Mouse (Mus musculus): ENCODE data around the gene Gm45234. TPM values are rescaled to one million over a fixed set of nuclear protein-coding genes. Genes with fewer than 3 reads are reported as not detected.
A peak's percentile ranks its signal among the peaks of the same experiment; 100 is the strongest.

Gene Gm45234
- polyA plus RNA-seq, 1 experiment from 2014 or later, result not detected

- H3K9me3 ChIP-seq (ENCODE audit: low read length), result no peaks in the 10 kb centered on the region
- peak overlapping the region; percentile 31; the same call in 1 of the 2 replicates for H3K4me2 ChIP-seq (ENCODE audit: low read depth, low read length)
- ATAC-seq (no peak), DNase-seq (peak; percentile 45)
- H3K27me3 ChIP-seq (ENCODE audit: insufficient read depth, low read length), result no peaks in the 10 kb centered on the region
- no peak overlapping the region for H3K4me3 ChIP-seq (ENCODE audit: low read depth, low read length)
- no peak overlapping the region for H3K9ac ChIP-seq (replicated peaks)
- H3K4me1 ChIP-seq (ENCODE audit: insufficient read depth), result peaks cover 50% of the 10 kb centered on the region
- peaks cover 34% of the 10 kb centered on the region for H3K36me3 ChIP-seq (replicated peaks; ENCODE audit: insufficient read depth, low read length)
- H3K27ac ChIP-seq (ENCODE audit: low read depth), result peak overlapping the region; percentile 65
- WGBS (ENCODE audit: insufficient replicate concordance), result 51% methylated on average over 8 of the region's 8 CpGs
- TF ChIP-seq CTCF (IDR thresholded peaks at IDR 0.05; ENCODE audit: low read depth) (no peak), EP300 (IDR thresholded peaks at IDR 0.05; ENCODE audit: low read depth) (no peak)
Observed at GRCm38 (mm10) chr6:124723541-124723940, 32.3 kb downstream of the Gm45234 start.

DNA sequence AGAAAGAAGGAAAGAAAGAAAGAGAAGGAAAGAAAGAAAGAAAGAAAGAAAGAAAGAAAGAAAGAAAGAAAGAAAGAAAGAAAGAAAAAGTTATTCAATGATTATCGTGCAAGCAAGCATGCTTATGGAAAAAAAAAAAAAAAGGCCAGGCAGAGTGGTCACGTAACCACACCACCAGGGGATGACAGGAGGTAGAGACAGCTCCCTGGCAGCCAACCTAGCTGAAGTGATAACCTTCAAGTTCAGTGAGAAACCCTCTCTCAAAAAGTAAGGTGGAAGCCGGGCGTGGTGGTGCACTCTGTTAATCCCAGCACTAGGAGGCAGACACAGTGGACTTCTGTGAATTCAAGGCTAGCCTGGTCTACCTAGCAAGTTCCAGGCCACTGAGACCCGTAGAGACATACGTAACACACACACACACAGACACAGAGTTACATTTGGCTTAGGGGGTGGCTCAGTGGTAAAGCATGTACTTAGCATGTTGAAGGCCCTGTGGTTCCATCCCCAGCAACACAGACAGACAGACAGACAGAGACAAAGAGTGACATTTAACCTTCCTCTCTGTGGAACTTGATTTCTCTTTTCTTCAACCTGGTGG lies 32.8 kb downstream of the Gm45234 start:
- Histone ChIP-seq H3K4me2 (ENCODE audit: low read depth, low read length) (0 out of 2 replicates have a peak overlapping the region, but pooled peaks have one; percentile 31), H3K4me1 (ENCODE audit: insufficient read depth) (peaks cover 51% of the 10 kb centered on the region), H3K4me3 (ENCODE audit: low read depth, low read length) (no peak overlapping the region), H3K27ac (ENCODE audit: low read depth) (peak overlapping the region; percentile 65), H3K9ac (replicated peaks) (no peak overlapping the region), H3K9me3 (ENCODE audit: low read length) (no peaks in the 10 kb centered on the region), H3K36me3 (replicated peaks; ENCODE audit: insufficient read depth, low read length) (peaks cover 29% of the 10 kb centered on the region), H3K27me3 (ENCODE audit: insufficient read depth, low read length) (no peaks in the 10 kb centered on the region)
- 0 out of 2 replicates have a peak, but pooled peaks have one; percentile 6 for TF ChIP-seq CTCF (IDR thresholded peaks at IDR 0.05; ENCODE audit: low read depth)
- TF ChIP-seq EP300 (IDR thresholded peaks at IDR 0.05; ENCODE audit: low read depth), result no peak
- no peak for ATAC-seq
- DNase-seq, result no peak
- WGBS (ENCODE audit: insufficient replicate concordance), result 75% methylated on average over 6 of the region's 6 CpGs

GRCm38 (mm10) chr6:124720904-124721303 lies 34.9 kb downstream of the Gm45234 start:
- H3K36me3 ChIP-seq (replicated peaks; ENCODE audit: insufficient read depth, low read length), result peaks cover 31% of the 10 kb centered on the region
- H3K27ac ChIP-seq (ENCODE audit: low read depth), result peak overlapping the region; percentile 62
- H3K27me3 ChIP-seq (ENCODE audit: insufficient read depth, low read length), result no peaks in the 10 kb centered on the region
- TF ChIP-seq CTCF (IDR thresholded peaks at IDR 0.05; ENCODE audit: low read depth), result no peak
- TF ChIP-seq EP300 (IDR thresholded peaks at IDR 0.05; ENCODE audit: low read depth), result no peak
- H3K9ac ChIP-seq (replicated peaks), result no peak overlapping the region; the same call in 1 of the 2 replicates
- H3K9me3 ChIP-seq (ENCODE audit: low read length), result no peaks in the 10 kb centered on the region
- H3K4me2 ChIP-seq (ENCODE audit: low read depth, low read length), result peak overlapping the region; percentile 18; the same call in 1 of the 2 replicates
- H3K4me3 ChIP-seq (ENCODE audit: low read depth, low read length), result no peak overlapping the region
- H3K4me1 ChIP-seq (ENCODE audit: insufficient read depth), result peaks cover 51% of the 10 kb centered on the region
- DNase-seq, result no peak
- 59% methylated on average over 11 of the region's 11 CpGs for WGBS (ENCODE audit: insufficient replicate concordance)
- ATAC-seq, result no peak

- ATAC-seq (peak; percentile 81), DNase-seq (no peak)
- Histone ChIP-seq H3K9me3 (ENCODE audit: low read length) (no peaks in the 10 kb centered on the region), H3K4me3 (ENCODE audit: low read depth, low read length) (no peak overlapping the region), H3K4me1 (ENCODE audit: insufficient read depth) (peaks cover 45% of the 10 kb centered on the region), H3K36me3 (replicated peaks; ENCODE audit: insufficient read depth, low read length) (peaks cover 40% of the 10 kb centered on the region), H3K4me2 (ENCODE audit: low read depth, low read length) (0 out of 2 replicates have a peak overlapping the region, but pooled peaks have one; percentile 11), H3K27me3 (ENCODE audit: insufficient read depth, low read length) (no peaks in the 10 kb centered on the region), H3K9ac (replicated peaks) (peak overlapping the region; percentile 46; the same call in 1 of the 2 replicates), H3K27ac (ENCODE audit: low read depth) (peak overlapping the region; percentile 34)
- TF ChIP-seq EP300 (IDR thresholded peaks at IDR 0.05; ENCODE audit: low read depth), result peak; percentile 51; the same call in 1 of the 2 replicates
- peak; percentile 36; the same call in 1 of the 2 replicates for TF ChIP-seq CTCF (IDR thresholded peaks at IDR 0.05; ENCODE audit: low read depth)
- WGBS (ENCODE audit: insufficient replicate concordance), result 54% methylated on average over 7 of the region's 7 CpGs
Observed at GRCm38 (mm10) chr6:124719354-124719978, 36.4 kb downstream of the Gm45234 start.

GRCm38 (mm10) chr6:124718703-124719102 lies 37.1 kb downstream of the Gm45234 start:
- Histone ChIP-seq H3K4me3 (ENCODE audit: low read depth, low read length) (no peak overlapping the region), H3K36me3 (replicated peaks; ENCODE audit: insufficient read depth, low read length) (peaks cover 42% of the 10 kb centered on the region), H3K27ac (ENCODE audit: low read depth) (no peak overlapping the region), H3K27me3 (ENCODE audit: insufficient read depth, low read length) (no peaks in the 10 kb centered on the region), H3K9ac (replicated peaks) (no peak overlapping the region), H3K9me3 (ENCODE audit: low read length) (no peaks in the 10 kb centered on the region), H3K4me2 (ENCODE audit: low read depth, low read length) (no peak overlapping the region), H3K4me1 (ENCODE audit: insufficient read depth) (peaks cover 43% of the 10 kb centered on the region)
- ATAC-seq (no peak), DNase-seq (no peak)
- TF ChIP-seq CTCF (IDR thresholded peaks at IDR 0.05; ENCODE audit: low read depth) (no peak), EP300 (IDR thresholded peaks at IDR 0.05; ENCODE audit: low read depth) (no peak)
- 75% methylated on average over 12 of the region's 16 CpGs for WGBS (ENCODE audit: insufficient replicate concordance)

GRCm38 (mm10) chr6:124717968-124718367 lies 37.9 kb downstream of the Gm45234 start:
- ATAC-seq, result no peak
- Histone ChIP-seq H3K36me3 (replicated peaks; ENCODE audit: insufficient read depth, low read length) (peaks cover 42% of the 10 kb centered on the region), H3K9me3 (ENCODE audit: low read length) (no peaks in the 10 kb centered on the region), H3K4me1 (ENCODE audit: insufficient read depth) (peaks cover 44% of the 10 kb centered on the region), H3K4me3 (ENCODE audit: low read depth, low read length) (no peak overlapping the region), H3K4me2 (ENCODE audit: low read depth, low read length) (no peak overlapping the region), H3K9ac (replicated peaks) (no peak overlapping the region), H3K27ac (ENCODE audit: low read depth) (no peak overlapping the region), H3K27me3 (ENCODE audit: insufficient read depth, low read length) (no peaks in the 10 kb centered on the region)
- DNase-seq, result no peak
- no peak for TF ChIP-seq CTCF (IDR thresholded peaks at IDR 0.05; ENCODE audit: low read depth)
- WGBS (ENCODE audit: insufficient replicate concordance), result 87% methylated on average over 13 of the region's 13 CpGs

All from liver, postnatal 0 days (tissue).